Mouse (Mus musculus): ENCODE results near the gene Cd248. TPM values are rescaled to one million over a fixed set of nuclear protein-coding genes. Genes with fewer than 3 reads are reported as not detected.

Gene Cd248
- total and polyA plus RNA-seq, 2 experiments from 2014 or later = 12.5 to 16.4 TPM

DNA sequence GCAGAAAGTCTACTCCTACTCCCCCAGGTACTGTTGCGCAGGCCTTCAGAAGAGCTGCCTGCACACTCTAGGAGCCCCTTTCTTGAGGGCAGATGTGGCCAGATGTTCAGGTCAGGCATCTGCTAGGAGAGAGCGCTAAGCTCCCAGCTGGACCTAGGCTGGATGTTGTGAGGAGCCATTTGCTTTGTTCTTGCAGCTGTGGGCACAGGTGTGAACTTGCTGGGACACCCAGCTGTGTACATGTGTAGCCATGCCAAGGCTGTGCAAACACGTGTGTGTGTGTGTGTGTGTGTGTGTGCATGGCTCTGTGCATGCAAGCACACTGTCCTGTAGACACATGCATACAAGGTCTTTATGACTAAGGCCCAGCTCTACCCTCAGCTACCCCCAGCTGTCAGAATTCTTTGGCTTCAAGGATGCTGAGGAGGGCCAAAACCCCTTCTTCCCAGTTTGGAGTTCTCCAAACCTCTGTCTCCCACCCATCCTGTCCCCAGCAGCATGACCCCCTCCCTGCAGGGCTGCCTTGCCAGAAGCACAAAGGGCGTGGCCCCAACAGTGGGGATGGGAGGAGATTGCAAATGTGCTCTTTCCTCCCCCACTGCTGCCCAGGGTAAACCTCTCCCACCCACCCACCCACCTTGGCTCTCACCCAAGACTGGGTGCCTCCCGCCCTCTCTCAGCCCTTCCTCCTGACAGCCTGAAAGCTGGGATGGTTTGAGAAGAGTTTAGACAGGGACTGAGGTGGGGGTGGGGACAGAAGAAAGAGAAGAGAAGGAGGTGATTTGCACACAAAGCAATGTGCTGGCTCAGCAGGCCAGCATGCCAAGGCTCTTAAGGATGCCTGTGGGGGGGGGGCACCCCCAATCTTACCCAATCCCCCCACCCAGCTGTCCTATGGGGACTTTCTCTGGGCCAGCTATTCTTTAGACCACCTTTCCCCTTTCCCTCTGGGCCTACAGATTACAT lies 7.2 kb upstream of the Cd248 start:
- no peaks in the 10 kb centered on the region for H3K36me3 ChIP-seq (ENCODE audit: insufficient read depth, low read length)
- ATAC-seq (no peak), DNase-seq (ENCODE audit: low spot score) (no peak)
- no peak overlapping the region for H3K4me3 ChIP-seq (ENCODE audit: low read length)
- no peak overlapping the region for H3K9ac ChIP-seq (replicated peaks; ENCODE audit: low read length)
- H3K4me1 ChIP-seq (ENCODE audit: insufficient read depth, low read length) = no peaks in the 10 kb centered on the region; the same call in 1 of the 2 replicates
- TF ChIP-seq CTCF (IDR thresholded peaks at IDR 0.05; ENCODE audit: low read depth) = no peak
- H3K9me3 ChIP-seq (ENCODE audit: low read length) = no peaks in the 10 kb centered on the region
- WGBS = 48% methylated on average over 5 of the region's 5 CpGs
- H3K4me2 ChIP-seq (ENCODE audit: low read depth, low read length) = no peak overlapping the region
- H3K27me3 ChIP-seq (ENCODE audit: insufficient read depth, low read length) = no peaks in the 10 kb centered on the region
- H3K27ac ChIP-seq = no peak overlapping the region

DNA sequence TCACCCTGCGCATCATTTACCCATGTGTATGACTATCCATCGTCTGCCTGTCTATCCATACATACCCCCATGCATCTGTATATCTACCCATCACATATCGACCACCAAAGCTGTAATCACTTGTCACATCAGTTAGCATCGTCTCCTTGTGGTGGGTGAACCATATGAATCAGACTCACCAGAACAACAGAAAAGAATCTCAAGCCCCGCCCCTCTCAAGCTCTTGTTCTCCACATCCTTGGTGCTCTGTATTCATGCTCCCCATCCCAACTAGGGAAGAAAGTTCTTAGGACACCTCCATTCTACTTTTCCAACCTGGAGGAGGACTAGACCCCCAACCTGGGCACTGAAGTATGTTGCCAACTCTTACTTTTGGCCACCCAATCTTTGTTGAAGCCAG lies 5.8 kb upstream of the Cd248 start:
- Histone ChIP-seq H3K4me1 (ENCODE audit: insufficient read depth, low read length) (no peaks in the 10 kb centered on the region), H3K36me3 (ENCODE audit: insufficient read depth, low read length) (no peaks in the 10 kb centered on the region), H3K9ac (replicated peaks; ENCODE audit: low read length) (no peak overlapping the region), H3K9me3 (ENCODE audit: low read length) (no peaks in the 10 kb centered on the region), H3K4me2 (ENCODE audit: low read depth, low read length) (no peak overlapping the region), H3K27me3 (ENCODE audit: insufficient read depth, low read length) (no peaks in the 10 kb centered on the region), H3K27ac (no peak overlapping the region), H3K4me3 (ENCODE audit: low read length) (no peak overlapping the region)
- 88% methylated on average over 5 of the region's 5 CpGs for WGBS
- DNase-seq (ENCODE audit: low spot score) = no peak
- TF ChIP-seq CTCF (IDR thresholded peaks at IDR 0.05; ENCODE audit: low read depth) = no peak
- no peak for ATAC-seq

DNA sequence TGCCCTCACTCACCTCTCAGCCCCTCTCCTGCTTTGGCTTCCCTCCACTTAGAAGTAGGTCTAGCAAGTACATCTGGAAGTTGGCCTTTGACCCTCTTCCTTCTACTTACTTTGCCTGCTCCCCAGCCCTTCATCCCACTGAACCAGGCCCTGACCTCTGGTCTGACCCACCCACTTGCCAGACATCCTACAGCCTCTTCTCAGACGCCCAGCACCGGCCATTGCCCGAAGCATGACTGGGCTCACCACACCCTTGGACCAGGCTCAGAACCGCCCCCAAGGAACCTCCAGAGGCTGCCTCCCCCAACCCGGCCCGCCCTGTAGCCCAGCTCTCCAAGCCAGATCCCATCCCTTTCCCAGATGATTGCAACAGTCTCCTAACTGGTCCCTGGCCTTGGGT lies 5.4 kb upstream of the Cd248 start:
- Histone ChIP-seq H3K27me3 (ENCODE audit: insufficient read depth, low read length) (no peaks in the 10 kb centered on the region), H3K27ac (no peak overlapping the region), H3K9me3 (ENCODE audit: low read length) (no peaks in the 10 kb centered on the region), H3K4me3 (ENCODE audit: low read length) (no peak overlapping the region), H3K36me3 (ENCODE audit: insufficient read depth, low read length) (no peaks in the 10 kb centered on the region), H3K9ac (replicated peaks; ENCODE audit: low read length) (no peak overlapping the region), H3K4me1 (ENCODE audit: insufficient read depth, low read length) (no peaks in the 10 kb centered on the region), H3K4me2 (ENCODE audit: low read depth, low read length) (no peak overlapping the region)
- ATAC-seq (no peak), DNase-seq (ENCODE audit: low spot score) (no peak)
- no peak for TF ChIP-seq CTCF (IDR thresholded peaks at IDR 0.05; ENCODE audit: low read depth)
- WGBS = 90% methylated on average over 6 of the region's 6 CpGs

DNA sequence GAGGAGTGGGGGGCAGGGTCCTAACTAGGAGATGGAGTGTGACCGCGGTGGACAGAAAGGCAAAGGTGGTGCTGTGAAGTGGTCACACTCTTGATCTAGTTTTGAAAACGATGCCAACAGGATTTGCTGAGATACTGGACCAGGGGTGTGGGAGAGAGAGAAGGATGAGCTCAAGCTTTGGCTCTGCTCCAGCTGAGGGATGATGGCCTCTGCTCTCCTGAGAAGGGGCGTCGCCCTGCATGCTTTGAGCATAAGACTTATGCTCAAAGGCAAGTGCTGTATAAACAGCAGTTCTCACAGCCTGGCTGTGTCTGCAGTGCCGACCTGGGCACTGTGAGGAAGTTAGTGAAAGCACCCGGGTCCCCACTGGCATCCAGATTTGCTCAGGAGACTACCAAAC lies 2.8 kb upstream of the Cd248 start:
- no peaks in the 10 kb centered on the region for H3K36me3 ChIP-seq (ENCODE audit: insufficient read depth, low read length)
- no peak overlapping the region for H3K27ac ChIP-seq
- no peaks in the 10 kb centered on the region for H3K9me3 ChIP-seq (ENCODE audit: low read length)
- H3K9ac ChIP-seq (replicated peaks; ENCODE audit: low read length) = no peak overlapping the region
- no peak for TF ChIP-seq CTCF (IDR thresholded peaks at IDR 0.05; ENCODE audit: low read depth)
- H3K4me1 ChIP-seq (ENCODE audit: insufficient read depth, low read length) = peaks cover 5% of the 10 kb centered on the region; the same call in 1 of the 2 replicates
- WGBS = 63% methylated on average over 7 of the region's 7 CpGs
- ATAC-seq = no peak
- H3K4me2 ChIP-seq (ENCODE audit: low read depth, low read length) = no peak overlapping the region
- H3K4me3 ChIP-seq (ENCODE audit: low read length) = no peak overlapping the region
- H3K27me3 ChIP-seq (ENCODE audit: insufficient read depth, low read length) = no peaks in the 10 kb centered on the region
- DNase-seq (ENCODE audit: low spot score) = no peak

DNA sequence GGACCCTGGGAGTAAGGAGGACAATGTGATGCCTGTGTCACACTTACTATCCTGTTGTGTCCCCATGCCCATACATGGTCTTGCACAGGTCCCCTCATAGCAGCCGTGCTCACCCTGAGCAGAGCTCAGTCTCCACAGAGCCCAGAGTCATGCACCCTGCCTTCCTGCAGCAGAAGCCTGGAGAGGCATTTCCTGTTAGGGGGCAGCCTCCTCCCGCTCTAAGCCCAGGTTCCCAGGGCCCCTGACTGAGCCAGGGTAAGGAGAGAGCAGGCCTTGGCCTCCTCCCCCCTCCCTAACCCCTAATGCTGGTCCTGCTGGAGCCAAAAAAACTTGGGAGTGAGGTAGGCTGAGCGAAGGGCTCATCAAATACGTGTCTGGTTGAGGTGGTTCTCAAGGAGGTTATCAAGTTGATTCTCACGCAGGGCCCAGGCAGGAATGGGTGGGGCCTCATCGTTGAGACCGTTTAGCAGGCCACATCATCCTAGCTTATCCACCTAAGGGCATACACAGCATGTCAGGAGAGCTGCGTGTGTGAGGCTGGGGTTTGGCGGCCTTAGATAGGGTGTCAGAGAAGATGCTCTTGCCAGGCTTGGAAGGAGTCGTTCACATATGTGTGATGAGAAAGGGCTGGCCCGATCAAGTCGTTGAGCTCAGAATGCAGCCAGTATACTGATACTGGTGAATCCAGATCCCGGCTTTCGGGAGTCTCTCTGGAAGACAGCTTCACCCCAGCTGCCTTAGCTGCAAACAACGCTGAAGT lies 658 bp upstream of the Cd248 start:
- Histone ChIP-seq H3K4me2 (ENCODE audit: low read depth, low read length) (peak overlapping the region; percentile 60), H3K4me1 (ENCODE audit: insufficient read depth, low read length) (peaks cover 9% of the 10 kb centered on the region; the same call in 1 of the 2 replicates), H3K9ac (replicated peaks; ENCODE audit: low read length) (no peak overlapping the region), H3K27ac (no peak overlapping the region), H3K27me3 (ENCODE audit: insufficient read depth, low read length) (no peaks in the 10 kb centered on the region), H3K36me3 (ENCODE audit: insufficient read depth, low read length) (no peaks in the 10 kb centered on the region), H3K9me3 (ENCODE audit: low read length) (no peaks in the 10 kb centered on the region), H3K4me3 (ENCODE audit: low read length) (peak overlapping the region; percentile 38)
- ATAC-seq (no peak), DNase-seq (ENCODE audit: low spot score) (no peak)
- TF ChIP-seq CTCF (IDR thresholded peaks at IDR 0.05; ENCODE audit: low read depth) = no peak
- 17% methylated on average over 15 of the region's 15 CpGs for WGBS

DNA sequence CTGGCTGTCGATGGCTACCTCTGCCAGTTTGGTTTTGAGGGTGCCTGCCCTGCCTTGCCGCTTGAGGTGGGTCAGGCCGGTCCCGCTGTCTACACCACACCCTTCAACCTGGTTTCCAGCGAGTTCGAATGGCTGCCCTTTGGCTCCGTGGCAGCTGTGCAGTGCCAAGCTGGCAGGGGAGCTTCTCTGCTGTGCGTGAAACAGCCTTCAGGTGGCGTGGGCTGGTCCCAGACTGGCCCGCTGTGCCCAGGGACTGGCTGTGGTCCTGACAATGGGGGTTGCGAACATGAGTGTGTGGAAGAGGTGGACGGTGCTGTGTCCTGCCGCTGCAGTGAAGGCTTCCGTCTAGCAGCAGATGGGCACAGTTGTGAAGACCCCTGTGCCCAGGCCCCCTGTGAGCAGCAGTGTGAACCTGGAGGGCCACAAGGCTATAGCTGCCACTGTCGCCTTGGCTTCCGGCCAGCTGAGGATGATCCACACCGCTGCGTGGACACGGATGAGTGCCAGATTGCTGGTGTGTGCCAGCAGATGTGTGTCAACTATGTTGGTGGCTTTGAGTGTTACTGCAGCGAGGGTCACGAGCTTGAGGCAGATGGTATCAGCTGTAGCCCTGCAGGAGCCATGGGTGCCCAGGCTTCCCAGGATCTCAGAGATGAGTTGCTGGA lies 824 bp downstream of the Cd248 start:
- ATAC-seq = 0 out of 2 replicates have a peak, but pooled peaks have one; percentile 15
- no peaks in the 10 kb centered on the region for H3K27me3 ChIP-seq (ENCODE audit: insufficient read depth, low read length)
- no peaks in the 10 kb centered on the region for H3K9me3 ChIP-seq (ENCODE audit: low read length)
- H3K27ac ChIP-seq = no peak overlapping the region
- WGBS = 26% methylated on average over 21 of the region's 21 CpGs
- peaks cover 9% of the 10 kb centered on the region; the same call in 1 of the 2 replicates for H3K4me1 ChIP-seq (ENCODE audit: insufficient read depth, low read length)
- no peak; the same call in 1 of the 2 replicates for TF ChIP-seq CTCF (IDR thresholded peaks at IDR 0.05; ENCODE audit: low read depth)
- H3K9ac ChIP-seq (replicated peaks; ENCODE audit: low read length) = peak overlapping the region; percentile 52
- peak overlapping the region; percentile 38 for H3K4me3 ChIP-seq (ENCODE audit: low read length)
- peak; percentile 36 for DNase-seq (ENCODE audit: low spot score)
- H3K4me2 ChIP-seq (ENCODE audit: low read depth, low read length) = peak overlapping the region; percentile 60
- no peaks in the 10 kb centered on the region for H3K36me3 ChIP-seq (ENCODE audit: insufficient read depth, low read length)
